Mouse (Mus musculus) stomach, embryonic 14.5 days (tissue): ENCODE data around the gene Ces2h. TPM values are rescaled to one million over a fixed set of nuclear protein-coding genes. Genes with fewer than 3 reads are reported as not detected.
A peak's percentile ranks its signal among the peaks of the same experiment; 100 is the strongest.

ENCODE experiments used
- ATAC-seq: fragments of 200-750 bp; cut with Nextera tagmentation; 2 replicates; pipeline ENCODE4 v1.8.0; 2017; ENCODE audit warnings: low read depth, moderate TSS enrichment; ENCODE audit not compliant: insufficient number of reproducible peaks, insufficient read depth, low FRiP score
- H3K27ac ChIP-seq: fragments of 300-500 bp; sonication (generic); 2 replicates; pipeline ENCODE4 v1.5.1; 2014; ENCODE audit warnings: mild to moderate bottlenecking, low read length, moderate library complexity, mixed read lengths
- H3K27me3 ChIP-seq: fragments of 300-500 bp; sonication (generic); 2 replicates; pipeline ENCODE4 v1.6.1; 2014; ENCODE audit warnings: low read length, control low read depth, mixed read lengths; ENCODE audit not compliant: control insufficient read depth, insufficient read depth
- H3K36me3 ChIP-seq: fragments of 300-500 bp; sonication (generic); 2 replicates; pipeline ENCODE4 v1.6.1; 2014; ENCODE audit warnings: mild to moderate bottlenecking, control low read depth, low read length, moderate library complexity, mixed read lengths; ENCODE audit not compliant: control insufficient read depth, insufficient read depth
- H3K4me1 ChIP-seq: fragments of 300-500 bp; sonication (generic); 2 replicates; pipeline ENCODE4 v1.6.1; 2014; ENCODE audit warnings: low read length, control low read depth, mixed read lengths; ENCODE audit not compliant: control insufficient read depth, insufficient read depth
- H3K4me2 ChIP-seq: fragments of 300-500 bp; sonication (generic); replicated peaks from 2 replicates; pipeline ENCODE4 v1.6.1; 2014; ENCODE audit warnings: low read depth, low read length, control low read depth
- H3K4me3 ChIP-seq: fragments of 300-500 bp; sonication (generic); 2 replicates; pipeline ENCODE4 v1.5.1; 2014; ENCODE audit warnings: low read depth, low read length, control low read depth
- H3K9ac ChIP-seq: fragments of 300-500 bp; sonication (generic); replicated peaks from 2 replicates; pipeline ENCODE4 v1.6.1; 2014; ENCODE audit warnings: low read depth, mild to moderate bottlenecking, control low read depth, low read length, moderate library complexity, mixed read lengths
- H3K9me3 ChIP-seq: fragments of 300-500 bp; sonication (generic); 2 replicates; pipeline ENCODE4 v1.6.1; 2016; ENCODE audit warnings: low read depth, low read length, control low read depth; ENCODE audit not compliant: control insufficient read depth
- WGBS: fragments of 180-500 bp; shearing (Covaris S2); extraction: QIAGEN DNeasy Blood & Tissue Kit; methylation state at CpG from one replicate; pipeline ENCODE4 v1.1.7; 2014; 5-methylcytosine and 5-hydroxymethylcytosine counted together
- polyA plus RNA-seq: library from polyadenylated mRNA; unstranded; fragments of >200 nt; fragmentation: Nextera tagmentation; extraction: Ambion mirVana; gene quantifications from 2 replicates; pipeline ENCODE4 v1.2.1, GENCODE M21; 2014

The Ces2h gene
- polyA plus RNA-seq, 1 experiment from 2014 or later, result not detected

DNA sequence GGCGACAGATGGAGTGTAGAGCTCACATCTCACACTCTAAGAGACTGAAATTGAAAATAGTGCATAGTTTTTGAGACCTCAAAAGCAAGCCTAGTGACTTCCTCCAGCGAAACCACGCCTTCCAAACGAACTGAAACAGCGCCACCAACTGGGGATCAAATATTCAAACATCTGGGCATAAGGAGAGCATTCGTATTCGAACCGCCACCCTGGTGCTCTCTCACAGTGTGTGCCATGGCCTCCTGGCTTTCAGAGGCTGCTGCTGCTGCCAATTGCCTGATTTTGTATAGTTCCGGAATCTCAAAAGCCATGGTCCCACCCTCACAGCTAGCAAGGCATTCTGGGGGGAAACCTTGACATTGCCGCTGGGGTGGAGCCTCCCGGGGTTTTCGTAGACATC, 10.5 kb downstream of the Ces2h start:
- H3K27ac ChIP-seq, result no peak overlapping the region
- no peaks in the 10 kb centered on the region for H3K9me3 ChIP-seq
- no peak overlapping the region for H3K4me3 ChIP-seq
- H3K9ac ChIP-seq, result no peak overlapping the region
- no peaks in the 10 kb centered on the region for H3K36me3 ChIP-seq
- no peaks in the 10 kb centered on the region for H3K27me3 ChIP-seq
- ATAC-seq, result no peak
- H3K4me1 ChIP-seq, result no peaks in the 10 kb centered on the region
- no peak overlapping the region for H3K4me2 ChIP-seq
- WGBS, result 77% methylated on average over 12 of the region's 12 CpGs

DNA sequence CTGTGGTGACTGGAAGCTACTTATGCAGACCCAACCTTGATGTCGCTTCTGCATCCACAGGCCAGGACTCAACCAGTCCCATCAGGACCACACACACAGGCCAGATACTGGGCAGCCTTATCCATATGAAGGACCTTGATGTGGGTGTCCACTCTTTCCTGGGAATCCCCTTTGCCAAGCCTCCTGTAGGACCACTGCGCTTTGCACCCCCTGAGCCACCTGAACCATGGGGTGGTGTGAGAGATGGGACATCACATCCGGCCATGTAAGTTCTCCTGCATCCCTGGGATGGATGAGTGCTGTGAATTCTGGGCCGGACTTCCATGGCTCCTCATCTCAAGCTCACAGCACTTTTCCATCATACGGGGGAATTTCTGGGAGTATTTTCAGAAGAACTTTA, 13.7 kb downstream of the Ces2h start:
- no peak for ATAC-seq
- WGBS, result 89% methylated on average over 5 of the region's 5 CpGs
- H3K9ac ChIP-seq, result no peak overlapping the region
- no peak overlapping the region for H3K4me2 ChIP-seq
- H3K4me3 ChIP-seq, result no peak overlapping the region
- no peaks in the 10 kb centered on the region for H3K9me3 ChIP-seq
- no peaks in the 10 kb centered on the region for H3K4me1 ChIP-seq
- no peaks in the 10 kb centered on the region for H3K36me3 ChIP-seq
- no peak overlapping the region for H3K27ac ChIP-seq
- no peaks in the 10 kb centered on the region for H3K27me3 ChIP-seq

DNA sequence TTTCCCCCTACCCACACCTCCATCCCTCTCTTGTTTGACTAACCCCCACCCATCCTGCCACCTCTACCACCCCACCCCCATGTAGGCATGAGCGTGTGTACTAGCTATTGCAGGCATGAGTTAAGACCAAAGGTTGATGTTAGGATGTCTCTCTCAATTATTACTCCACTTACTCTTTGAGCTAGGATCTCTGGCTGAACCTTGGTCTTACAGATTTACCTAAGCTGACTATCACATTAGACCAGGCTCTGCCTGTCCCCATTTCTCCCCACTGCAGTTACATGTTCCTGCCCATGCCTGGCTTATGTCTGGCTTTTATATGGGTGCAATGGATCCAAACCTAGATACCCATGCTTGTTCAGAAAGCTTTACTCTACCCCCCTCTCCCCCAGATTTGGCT, 21.3 kb downstream of the Ces2h start:
- no peaks in the 10 kb centered on the region for H3K4me1 ChIP-seq
- no peak for ATAC-seq
- H3K4me2 ChIP-seq, result no peak overlapping the region
- no peak overlapping the region for H3K9ac ChIP-seq
- H3K27me3 ChIP-seq, result no peaks in the 10 kb centered on the region
- H3K27ac ChIP-seq, result no peak overlapping the region
- H3K9me3 ChIP-seq, result no peaks in the 10 kb centered on the region
- H3K4me3 ChIP-seq, result no peak overlapping the region
- 87% methylated on average over 1 of the region's 1 CpGs for WGBS
- H3K36me3 ChIP-seq, result no peaks in the 10 kb centered on the region

DNA sequence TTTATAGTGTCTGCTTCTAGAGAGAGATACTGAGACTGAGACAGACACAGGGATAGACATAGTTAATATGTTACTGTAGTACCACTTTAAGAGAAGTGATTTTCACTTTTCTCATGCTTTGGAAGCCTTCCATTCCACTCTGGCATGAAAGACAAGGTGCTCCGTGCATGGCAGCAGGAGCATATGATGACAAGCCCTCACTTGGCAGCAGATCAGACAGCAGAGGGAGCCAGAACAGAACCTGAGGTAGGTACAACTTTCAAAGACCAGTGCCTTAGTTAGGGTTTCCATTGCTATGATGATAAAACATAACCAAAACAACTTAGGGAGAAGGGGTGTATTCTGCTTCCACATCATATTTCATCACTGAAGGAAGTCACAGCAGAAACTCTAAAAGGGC, 22.4 kb downstream of the Ces2h start:
- no peak overlapping the region for H3K4me2 ChIP-seq
- 49% methylated on average over 1 of the region's 1 CpGs for WGBS
- no peak overlapping the region for H3K9ac ChIP-seq
- H3K9me3 ChIP-seq, result no peaks in the 10 kb centered on the region
- ATAC-seq, result no peak
- H3K27ac ChIP-seq, result no peak overlapping the region
- H3K27me3 ChIP-seq, result no peaks in the 10 kb centered on the region
- H3K4me3 ChIP-seq, result no peak overlapping the region
- no peaks in the 10 kb centered on the region for H3K36me3 ChIP-seq
- no peaks in the 10 kb centered on the region for H3K4me1 ChIP-seq

GRCm38 (mm10) chr8:105025050-105025449, 24.4 kb downstream of the Ces2h start:
- WGBS, result 63% methylated on average over 2 of the region's 2 CpGs
- no peak for ATAC-seq
- H3K36me3 ChIP-seq, result no peaks in the 10 kb centered on the region

GRCm38 (mm10) chr8:105043510-105043909, 42.9 kb downstream of the Ces2h start:
- no peak for ATAC-seq
- 17% methylated on average over 1 of the region's 1 CpGs for WGBS

More at GRCm38 (mm10) chr8:105025050-105025449, 24.4 kb downstream of the Ces2h start:
- Histone ChIP-seq H3K4me2 (no peak overlapping the region), H3K4me1 (no peaks in the 10 kb centered on the region), H3K9me3 (no peaks in the 10 kb centered on the region), H3K4me3 (no peak overlapping the region), H3K27me3 (no peaks in the 10 kb centered on the region), H3K27ac (no peak overlapping the region), H3K9ac (no peak overlapping the region)

DNA sequence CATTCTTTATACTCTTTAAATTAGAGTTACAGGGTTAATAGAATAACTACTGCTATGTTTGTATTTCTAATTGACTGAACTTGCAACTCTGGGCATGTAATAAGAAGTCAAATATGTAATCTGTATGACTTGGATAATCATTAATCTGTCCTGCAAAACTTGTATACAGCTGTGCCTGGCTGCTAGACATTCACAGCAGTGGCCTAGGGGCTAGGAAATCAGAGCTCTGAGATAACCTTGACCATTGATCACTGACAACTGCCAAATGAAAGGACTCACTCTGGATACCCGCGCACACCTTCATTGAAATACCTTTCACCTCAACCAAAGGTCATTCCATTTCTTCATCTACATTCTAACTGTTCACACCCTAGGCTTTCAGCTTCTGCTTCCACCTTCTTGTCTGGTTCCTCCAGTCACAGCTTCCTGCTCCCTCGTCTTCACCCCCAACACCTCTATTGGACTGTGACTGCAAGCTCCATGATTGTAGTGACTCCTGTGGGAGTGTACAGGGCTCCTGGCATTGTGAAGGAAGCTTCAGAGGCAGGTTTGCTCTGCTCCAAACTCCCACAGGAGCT, 45.3 kb downstream of the Ces2h start:
- WGBS, result 59% methylated on average over 3 of the region's 3 CpGs
- Histone ChIP-seq H3K27ac (no peak overlapping the region), H3K4me2 (no peak overlapping the region), H3K27me3 (no peaks in the 10 kb centered on the region), H3K4me1 (no peaks in the 10 kb centered on the region), H3K4me3 (no peak overlapping the region), H3K9me3 (no peaks in the 10 kb centered on the region), H3K9ac (no peak overlapping the region), H3K36me3 (no peaks in the 10 kb centered on the region)
- ATAC-seq, result peak; percentile 85

More at GRCm38 (mm10) chr8:105043510-105043909, 42.9 kb downstream of the Ces2h start:
- H3K36me3 ChIP-seq, result no peaks in the 10 kb centered on the region
- H3K4me3 ChIP-seq, result no peak overlapping the region
- H3K9me3 ChIP-seq, result no peaks in the 10 kb centered on the region
- H3K27ac ChIP-seq, result no peak overlapping the region
- H3K4me2 ChIP-seq, result no peak overlapping the region
- no peaks in the 10 kb centered on the region for H3K27me3 ChIP-seq
- no peaks in the 10 kb centered on the region for H3K4me1 ChIP-seq
- no peak overlapping the region for H3K9ac ChIP-seq

GRCm38 (mm10) chr8:105048371-105048854, 47.8 kb downstream of the Ces2h start, which contains the start of gene Ces3a:
TSS of gene Ces3a (plus strand) at chr8:105048601.
- Histone ChIP-seq H3K36me3 (no peaks in the 10 kb centered on the region), H3K4me2 (no peak within 1 kb of the TSS), H3K4me1 (no peaks in the 10 kb centered on the region), H3K27ac (no peak within 1 kb of the TSS), H3K9ac (no peak within 1 kb of the TSS), H3K4me3 (no peak within 1 kb of the TSS), H3K27me3 (no peaks in the 10 kb centered on the region), H3K9me3 (no peaks in the 10 kb centered on the region)
- ATAC-seq, result no peak
- 69% methylated on average over 3 of the region's 3 CpGs for WGBS

- Histone ChIP-seq H3K27me3 (no peaks in the 10 kb centered on the region), H3K27ac (no peak overlapping the region), H3K4me1 (no peaks in the 10 kb centered on the region), H3K9ac (no peak overlapping the region), H3K4me2 (no peak overlapping the region), H3K36me3 (no peaks in the 10 kb centered on the region), H3K9me3 (no peaks in the 10 kb centered on the region), H3K4me3 (no peak overlapping the region)
- no peak for ATAC-seq
- WGBS, result 89% methylated on average over 4 of the region's 4 CpGs
These were observed 55.6 kb downstream of the Ces2h start for GRCm38 (mm10) chr8:105056211-105056610.
